Mouse (Mus musculus): ENCODE measurements around the gene Prss8. TPM values are rescaled to one million over a fixed set of nuclear protein-coding genes. Genes with fewer than 3 reads are reported as not detected.

Gene Prss8
- polyA plus RNA-seq, 1 experiment, result 0.26 TPM

GRCm38 (mm10) chr7:127926846-127927245 lies 3.1 kb downstream of the Prss8 start:
- TF ChIP-seq CTCF (IDR thresholded peaks at IDR 0.05; ENCODE audit: control insufficient read depth, insufficient read depth, insufficient replicate concordance, low read depth, low read length) (no peak), POLR2A (IDR thresholded peaks at IDR 0.05; ENCODE audit: control insufficient read depth, low read depth, low read length) (no peak)
- Histone ChIP-seq H3K36me3 (ENCODE audit: control insufficient read depth, insufficient read depth, low read length) (peaks cover 2% of the 10 kb centered on the region), H3K27ac (ENCODE audit: control insufficient read depth, insufficient read depth, low read depth, low read length) (no peak overlapping the region), H3K27me3 (ENCODE audit: control insufficient read depth, insufficient read depth, low read length) (no peaks in the 10 kb centered on the region), H3K4me3 (ENCODE audit: control insufficient read depth, low read depth, low read length) (no peak overlapping the region), H3K4me1 (ENCODE audit: control insufficient read depth, insufficient read depth, low read length) (peaks cover 19% of the 10 kb centered on the region)

GRCm38 (mm10) chr7:127926066-127926465 lies 3.8 kb downstream of the Prss8 start:
- no peak for TF ChIP-seq POLR2A (IDR thresholded peaks at IDR 0.05; ENCODE audit: control insufficient read depth, low read depth, low read length)
- no peak for TF ChIP-seq CTCF (IDR thresholded peaks at IDR 0.05; ENCODE audit: control insufficient read depth, insufficient read depth, insufficient replicate concordance, low read depth, low read length)
- H3K27me3 ChIP-seq (ENCODE audit: control insufficient read depth, insufficient read depth, low read length), result no peaks in the 10 kb centered on the region
- peaks cover 19% of the 10 kb centered on the region for H3K4me1 ChIP-seq (ENCODE audit: control insufficient read depth, insufficient read depth, low read length)
- no peak overlapping the region for H3K4me3 ChIP-seq (ENCODE audit: control insufficient read depth, low read depth, low read length)
- H3K36me3 ChIP-seq (ENCODE audit: control insufficient read depth, insufficient read depth, low read length), result peaks cover 2% of the 10 kb centered on the region
- no peak overlapping the region for H3K27ac ChIP-seq (ENCODE audit: control insufficient read depth, insufficient read depth, low read depth, low read length)

GRCm38 (mm10) chr7:127925252-127925651 lies 4.7 kb downstream of the Prss8 start:
- Histone ChIP-seq H3K27me3 (ENCODE audit: control insufficient read depth, insufficient read depth, low read length) (no peaks in the 10 kb centered on the region), H3K27ac (ENCODE audit: control insufficient read depth, insufficient read depth, low read depth, low read length) (no peak overlapping the region), H3K4me3 (ENCODE audit: control insufficient read depth, low read depth, low read length) (no peak overlapping the region), H3K4me1 (ENCODE audit: control insufficient read depth, insufficient read depth, low read length) (peaks cover 18% of the 10 kb centered on the region), H3K36me3 (ENCODE audit: control insufficient read depth, insufficient read depth, low read length) (peaks cover 2% of the 10 kb centered on the region)
- TF ChIP-seq POLR2A (IDR thresholded peaks at IDR 0.05; ENCODE audit: control insufficient read depth, low read depth, low read length) (no peak), CTCF (IDR thresholded peaks at IDR 0.05; ENCODE audit: control insufficient read depth, insufficient read depth, insufficient replicate concordance, low read depth, low read length) (no peak)

- TF ChIP-seq POLR2A (IDR thresholded peaks at IDR 0.05; ENCODE audit: control insufficient read depth, low read depth, low read length) (no peak), CTCF (IDR thresholded peaks at IDR 0.05; ENCODE audit: control insufficient read depth, insufficient read depth, insufficient replicate concordance, low read depth, low read length) (no peak)
- Histone ChIP-seq H3K4me1 (ENCODE audit: control insufficient read depth, insufficient read depth, low read length) (peaks cover 7% of the 10 kb centered on the region), H3K4me3 (ENCODE audit: control insufficient read depth, low read depth, low read length) (no peak overlapping the region), H3K36me3 (ENCODE audit: control insufficient read depth, insufficient read depth, low read length) (peaks cover 2% of the 10 kb centered on the region), H3K27ac (ENCODE audit: control insufficient read depth, insufficient read depth, low read depth, low read length) (no peak overlapping the region), H3K27me3 (ENCODE audit: control insufficient read depth, insufficient read depth, low read length) (no peaks in the 10 kb centered on the region)
Observed at GRCm38 (mm10) chr7:127923714-127924113, 6.2 kb downstream of the Prss8 start.

GRCm38 (mm10) chr7:127922451-127923275 lies 7.2 kb downstream of the Prss8 start:
- H3K27me3 ChIP-seq (ENCODE audit: control insufficient read depth, insufficient read depth, low read length), result no peaks in the 10 kb centered on the region
- no peak overlapping the region for H3K27ac ChIP-seq (ENCODE audit: control insufficient read depth, insufficient read depth, low read depth, low read length)
- H3K4me1 ChIP-seq (ENCODE audit: control insufficient read depth, insufficient read depth, low read length), result peaks cover 5% of the 10 kb centered on the region
- H3K36me3 ChIP-seq (ENCODE audit: control insufficient read depth, insufficient read depth, low read length), result peaks cover 2% of the 10 kb centered on the region
- H3K4me3 ChIP-seq (ENCODE audit: control insufficient read depth, low read depth, low read length), result no peak overlapping the region
- no peak for TF ChIP-seq CTCF (IDR thresholded peaks at IDR 0.05; ENCODE audit: control insufficient read depth, insufficient read depth, insufficient replicate concordance, low read depth, low read length)

GRCm38 (mm10) chr7:127921516-127921915 lies 8.4 kb downstream of the Prss8 start:
- Histone ChIP-seq H3K27ac (ENCODE audit: control insufficient read depth, insufficient read depth, low read depth, low read length) (no peak overlapping the region), H3K4me1 (ENCODE audit: control insufficient read depth, insufficient read depth, low read length) (peaks cover 5% of the 10 kb centered on the region), H3K4me3 (ENCODE audit: control insufficient read depth, low read depth, low read length) (no peak overlapping the region), H3K36me3 (ENCODE audit: control insufficient read depth, insufficient read depth, low read length) (peaks cover 2% of the 10 kb centered on the region), H3K27me3 (ENCODE audit: control insufficient read depth, insufficient read depth, low read length) (no peaks in the 10 kb centered on the region)
- TF ChIP-seq CTCF (IDR thresholded peaks at IDR 0.05; ENCODE audit: control insufficient read depth, insufficient read depth, insufficient replicate concordance, low read depth, low read length) (no peak), POLR2A (IDR thresholded peaks at IDR 0.05; ENCODE audit: control insufficient read depth, low read depth, low read length) (no peak)

GRCm38 (mm10) chr7:127919290-127919689 lies 10.6 kb downstream of the Prss8 start:
- Histone ChIP-seq H3K27ac (ENCODE audit: control insufficient read depth, insufficient read depth, low read depth, low read length) (no peak overlapping the region), H3K4me3 (ENCODE audit: control insufficient read depth, low read depth, low read length) (no peak overlapping the region), H3K4me1 (ENCODE audit: control insufficient read depth, insufficient read depth, low read length) (peaks cover 5% of the 10 kb centered on the region), H3K27me3 (ENCODE audit: control insufficient read depth, insufficient read depth, low read length) (no peaks in the 10 kb centered on the region), H3K36me3 (ENCODE audit: control insufficient read depth, insufficient read depth, low read length) (peaks cover 1% of the 10 kb centered on the region)
- peak; percentile 1; the same call in 1 of the 2 replicates for TF ChIP-seq CTCF (IDR thresholded peaks at IDR 0.05; ENCODE audit: control insufficient read depth, insufficient read depth, insufficient replicate concordance, low read depth, low read length)
- TF ChIP-seq POLR2A (IDR thresholded peaks at IDR 0.05; ENCODE audit: control insufficient read depth, low read depth, low read length), result no peak
